Mouse (Mus musculus) limb, embryonic 10.5 days (tissue): Measurements from ENCODE around the gene Shc3. TPM values are rescaled to one million over a fixed set of nuclear protein-coding genes. Genes with fewer than 3 reads are reported as not detected.

Experiments
- DNase-seq: peaks from one replicate; pipeline ENCODE4 v3.0.0-alpha.2; 2017; ENCODE audit warnings: low spot score
- H3K27ac ChIP-seq: fragments of 300-500 bp; sonication (generic); 2 replicates; pipeline ENCODE4 v1.5.1; 2016; ENCODE audit warnings: mild to moderate bottlenecking
- H3K27me3 ChIP-seq: fragments of 300-500 bp; sonication (generic); 2 replicates; pipeline ENCODE4 v1.6.1; 2016; ENCODE audit warnings: low read depth, mild to moderate bottlenecking; ENCODE audit not compliant: poor library complexity, severe bottlenecking
- H3K36me3 ChIP-seq: fragments of 300-500 bp; sonication (generic); 2 replicates; pipeline ENCODE4 v1.6.1; 2016; ENCODE audit warnings: mild to moderate bottlenecking, moderate library complexity
- H3K4me1 ChIP-seq: fragments of 300-500 bp; sonication (generic); 2 replicates; pipeline ENCODE4 v1.6.1; 2016
- H3K4me3 ChIP-seq: fragments of 300-500 bp; sonication (generic); 2 replicates; pipeline ENCODE4 v1.5.1; 2016; ENCODE audit warnings: mild to moderate bottlenecking, moderate library complexity
- H3K9me3 ChIP-seq: fragments of 300-500 bp; sonication (generic); replicated peaks from 2 replicates; pipeline ENCODE4 v1.6.1; 2016; ENCODE audit warnings: mild to moderate bottlenecking
- WGBS: fragments of 180-500 bp; shearing (Covaris S2); methylation state at CpG from one replicate; pipeline ENCODE4 v1.1.7; 2016; 5-methylcytosine and 5-hydroxymethylcytosine counted together
- polyA plus RNA-seq: library from polyadenylated mRNA; unstranded; fragments of >200 nt; fragmentation: Nextera tagmentation; extraction: Ambion mirVana; gene quantifications from 2 replicates; pipeline ENCODE4 v1.2.1, GENCODE M21; 2016

The Shc3 gene
- polyA plus RNA-seq, 1 experiment from 2014 or later = 0.11 TPM

DNA sequence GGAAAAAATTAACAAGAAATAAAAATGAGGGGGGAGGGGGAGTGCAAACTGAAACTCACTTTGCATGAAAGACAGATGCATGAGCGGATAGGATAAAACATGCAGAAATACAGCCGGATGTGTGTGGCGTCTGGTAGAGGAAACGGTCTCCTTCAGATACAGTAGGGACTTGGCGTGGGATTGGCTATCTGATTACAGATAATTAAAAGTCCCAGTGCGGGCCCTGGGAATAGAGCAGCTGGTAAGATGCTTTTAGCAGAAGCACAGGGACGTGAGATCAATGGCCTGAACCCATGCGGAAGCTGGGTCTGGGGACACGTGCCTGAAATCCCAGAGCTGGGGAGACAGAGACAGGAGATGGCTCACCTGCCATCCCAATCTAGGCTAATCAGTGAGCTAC lies 75.5 kb downstream of the Shc3 start:
- Histone ChIP-seq H3K4me3 (no peak overlapping the region), H3K27me3 (no peaks in the 10 kb centered on the region), H3K9me3 (no peaks in the 10 kb centered on the region), H3K4me1 (no peaks in the 10 kb centered on the region), H3K36me3 (no peaks in the 10 kb centered on the region), H3K27ac (no peak overlapping the region)
- no peak for DNase-seq
- 89% methylated on average over 9 of the region's 9 CpGs for WGBS

DNA sequence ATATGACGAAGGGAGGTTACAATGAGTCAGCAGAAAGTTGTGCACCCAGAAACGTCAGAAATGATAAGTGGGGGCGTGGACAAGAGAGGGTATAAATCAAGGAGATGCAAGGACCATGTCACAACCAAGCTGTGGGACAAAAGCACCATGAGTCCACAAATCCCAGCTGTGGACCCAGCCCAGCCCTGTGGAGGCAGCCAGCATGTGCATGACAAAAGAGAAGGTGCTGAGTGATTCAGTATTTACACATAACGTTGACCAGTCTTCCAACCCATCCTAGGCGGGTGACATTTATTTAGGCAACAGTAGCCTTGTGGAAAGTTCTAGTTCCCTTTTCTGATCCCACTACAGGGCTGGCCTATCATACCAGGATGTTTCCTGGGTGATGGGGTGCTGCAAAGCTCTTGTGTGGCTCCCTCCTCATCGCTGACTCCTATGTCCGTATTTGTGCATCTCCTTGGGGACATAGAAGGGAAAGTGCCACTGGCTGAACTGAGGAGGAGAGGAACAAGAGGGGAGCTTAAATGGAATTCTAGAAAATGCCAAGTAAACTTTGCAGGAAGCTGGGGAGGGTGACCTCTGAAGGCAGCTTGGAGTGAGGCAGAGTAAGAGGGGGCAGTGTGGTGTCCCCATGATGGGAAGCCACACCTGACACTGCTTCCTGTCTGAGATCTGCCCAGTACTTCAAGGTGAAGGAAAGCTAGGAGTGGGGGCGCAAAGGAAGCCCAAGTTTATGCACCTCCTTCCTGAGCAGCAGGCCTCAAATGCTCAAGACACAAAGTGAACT lies 77.4 kb downstream of the Shc3 start:
- H3K27ac ChIP-seq = no peak overlapping the region
- H3K9me3 ChIP-seq = no peaks in the 10 kb centered on the region
- H3K36me3 ChIP-seq = no peaks in the 10 kb centered on the region
- no peaks in the 10 kb centered on the region for H3K4me1 ChIP-seq
- no peak overlapping the region for H3K4me3 ChIP-seq
- DNase-seq = no peak
- H3K27me3 ChIP-seq = no peaks in the 10 kb centered on the region
- 78% methylated on average over 8 of the region's 8 CpGs for WGBS

DNA sequence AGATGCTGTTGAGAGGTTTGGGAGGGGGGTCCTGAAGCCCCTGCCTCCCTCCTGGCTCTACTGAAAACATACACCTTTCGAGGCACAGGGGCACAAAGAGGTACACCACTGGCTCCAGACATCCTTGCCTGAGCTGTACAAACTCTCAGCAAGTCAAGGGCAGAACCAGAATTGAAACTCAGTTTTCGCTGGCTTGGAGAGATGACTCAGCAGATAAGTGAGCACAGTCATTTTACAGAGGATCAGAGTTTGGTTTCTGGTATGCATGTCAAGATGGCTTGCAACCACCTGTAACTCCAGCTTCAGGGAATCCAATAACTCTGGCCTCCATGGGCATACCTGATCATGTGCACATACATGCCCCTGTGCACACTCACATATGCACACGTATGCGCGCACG lies 79.0 kb downstream of the Shc3 start:
- 93% methylated on average over 6 of the region's 6 CpGs for WGBS
- no peak for DNase-seq
- no peak overlapping the region for H3K4me3 ChIP-seq
- H3K27me3 ChIP-seq = no peaks in the 10 kb centered on the region
- no peaks in the 10 kb centered on the region for H3K9me3 ChIP-seq
- no peaks in the 10 kb centered on the region for H3K4me1 ChIP-seq
- H3K27ac ChIP-seq = no peak overlapping the region
- no peaks in the 10 kb centered on the region for H3K36me3 ChIP-seq

DNA sequence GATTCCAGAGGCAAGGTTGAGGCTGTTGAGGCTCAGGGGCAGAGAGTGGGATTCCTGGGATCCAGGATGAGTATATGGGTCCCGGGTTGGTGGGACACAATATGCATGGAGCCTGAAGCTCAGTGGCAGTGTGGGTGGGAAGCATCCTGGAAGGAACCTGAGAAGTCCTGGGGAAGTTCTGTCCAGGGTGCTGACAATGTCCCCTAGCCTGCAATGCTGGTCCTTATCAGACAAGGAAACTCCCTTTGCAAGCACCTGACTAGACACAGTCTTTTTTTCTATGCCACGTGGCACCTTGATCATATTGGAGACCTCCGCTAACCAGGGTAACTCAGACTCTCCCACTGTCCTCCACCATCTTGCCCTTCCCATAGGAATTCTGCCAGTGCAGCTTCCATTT lies 80.3 kb downstream of the Shc3 start:
- Histone ChIP-seq H3K4me3 (no peak overlapping the region), H3K27ac (no peak overlapping the region), H3K4me1 (no peaks in the 10 kb centered on the region), H3K9me3 (no peaks in the 10 kb centered on the region), H3K36me3 (no peaks in the 10 kb centered on the region), H3K27me3 (no peaks in the 10 kb centered on the region)
- WGBS = 71% methylated on average over 3 of the region's 3 CpGs
- no peak for DNase-seq

DNA sequence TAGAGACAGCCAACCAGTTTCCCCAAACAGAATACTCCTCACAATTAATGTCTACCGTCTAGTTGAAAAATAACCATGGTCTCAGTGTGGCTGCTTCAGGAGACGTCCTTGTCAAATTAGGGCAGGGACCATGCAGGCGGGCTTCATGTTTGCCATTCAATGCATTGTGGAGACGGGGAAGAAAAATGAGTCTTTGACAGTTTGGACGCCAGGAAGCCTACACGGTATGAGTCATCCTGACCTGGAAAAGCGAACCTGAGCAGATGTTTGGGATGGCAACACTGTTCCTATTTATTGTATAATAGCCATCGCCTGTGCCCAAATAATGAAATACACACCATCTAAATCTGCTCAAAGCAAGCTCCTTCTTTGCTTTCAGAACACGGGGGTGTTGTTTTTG lies 83.9 kb downstream of the Shc3 start:
- no peaks in the 10 kb centered on the region for H3K36me3 ChIP-seq
- WGBS = 85% methylated on average over 9 of the region's 9 CpGs
- H3K4me1 ChIP-seq = no peaks in the 10 kb centered on the region
- DNase-seq = no peak
- H3K27ac ChIP-seq = no peak overlapping the region
- H3K27me3 ChIP-seq = no peaks in the 10 kb centered on the region
- no peak overlapping the region for H3K4me3 ChIP-seq
- no peaks in the 10 kb centered on the region for H3K9me3 ChIP-seq

DNA sequence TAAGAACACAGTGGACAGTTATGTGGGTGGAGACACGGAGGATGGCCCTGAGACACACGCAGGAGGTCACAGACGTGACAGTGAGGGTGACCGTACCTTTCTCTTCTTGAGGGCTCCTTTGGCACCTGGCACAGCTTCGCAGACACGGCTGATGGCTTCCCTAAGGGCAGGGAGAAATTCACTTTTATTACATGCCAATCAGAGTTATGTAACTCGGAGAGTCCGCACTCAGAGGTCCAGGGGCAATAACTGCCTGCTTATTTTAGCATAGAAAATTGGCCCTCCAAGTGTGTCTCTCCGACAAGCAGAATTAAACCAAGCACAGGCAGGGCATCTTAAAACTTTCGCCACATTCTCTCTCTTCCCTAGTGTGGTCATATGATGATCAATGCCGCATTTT lies 86.4 kb downstream of the Shc3 start:
- Histone ChIP-seq H3K4me3 (no peak overlapping the region), H3K27ac (no peak overlapping the region), H3K36me3 (no peaks in the 10 kb centered on the region), H3K4me1 (no peaks in the 10 kb centered on the region), H3K27me3 (no peaks in the 10 kb centered on the region), H3K9me3 (no peaks in the 10 kb centered on the region)
- 88% methylated on average over 11 of the region's 11 CpGs for WGBS
- no peak for DNase-seq

DNA sequence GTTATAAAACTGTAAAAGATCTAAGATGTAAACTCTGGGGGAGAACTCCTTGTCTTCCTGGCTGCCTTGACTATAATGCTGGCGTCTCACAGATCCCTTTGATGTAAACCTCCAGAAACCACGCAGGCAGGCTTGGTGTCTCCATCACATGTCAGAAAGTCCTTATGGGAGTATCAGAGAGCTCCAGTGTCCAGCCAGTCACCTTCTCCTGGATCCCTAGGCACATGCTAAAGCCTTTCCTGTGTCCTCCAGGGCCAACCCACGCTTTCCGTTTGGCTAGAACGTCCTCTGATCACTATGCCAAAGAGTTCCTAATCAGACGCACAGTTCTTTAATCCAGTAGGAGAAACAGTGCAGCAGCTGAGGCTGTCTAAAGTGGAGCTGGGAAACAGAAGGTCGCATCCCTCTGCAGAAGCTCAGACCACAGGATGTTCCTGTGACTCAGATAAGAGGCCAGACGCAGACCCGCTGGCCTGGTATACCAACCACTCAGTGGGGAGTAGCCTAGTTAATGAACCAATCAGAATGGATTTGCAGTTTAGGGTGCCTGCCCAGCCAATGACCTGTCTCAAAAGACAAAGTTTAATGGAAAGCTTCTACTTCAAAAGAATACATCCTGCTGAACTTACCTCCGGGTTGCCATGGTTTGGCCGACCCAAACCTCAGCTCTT lies 88.7 kb downstream of the Shc3 start:
- H3K9me3 ChIP-seq = no peaks in the 10 kb centered on the region
- H3K27me3 ChIP-seq = no peaks in the 10 kb centered on the region
- no peaks in the 10 kb centered on the region for H3K36me3 ChIP-seq
- no peak overlapping the region for H3K4me3 ChIP-seq
- DNase-seq = no peak
- no peaks in the 10 kb centered on the region for H3K4me1 ChIP-seq
- WGBS = 81% methylated on average over 11 of the region's 11 CpGs
- H3K27ac ChIP-seq = no peak overlapping the region

DNA sequence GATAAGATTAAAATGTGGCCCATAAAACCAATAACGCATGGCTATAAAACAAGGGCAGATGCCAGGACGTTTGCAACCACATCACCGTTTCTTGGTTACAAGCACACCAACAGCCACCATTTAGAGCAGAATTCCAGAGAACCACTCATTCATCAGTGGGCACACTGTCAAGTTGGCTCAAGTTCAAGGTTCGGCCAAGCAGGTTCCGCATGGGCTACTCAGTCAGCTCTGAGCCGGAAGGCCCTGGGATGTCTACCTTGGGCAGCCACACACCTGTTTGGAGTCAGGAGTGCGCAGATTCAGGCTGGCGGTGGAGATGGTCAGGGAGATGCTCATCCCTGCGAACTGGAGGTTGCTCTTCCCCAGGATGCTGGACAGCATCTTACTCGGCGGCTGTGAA lies 89.4 kb downstream of the Shc3 start:
- H3K27me3 ChIP-seq = no peaks in the 10 kb centered on the region
- no peaks in the 10 kb centered on the region for H3K4me1 ChIP-seq
- no peak overlapping the region for H3K4me3 ChIP-seq
- 86% methylated on average over 11 of the region's 11 CpGs for WGBS
- no peak overlapping the region for H3K27ac ChIP-seq
- no peak for DNase-seq
- H3K36me3 ChIP-seq = no peaks in the 10 kb centered on the region
- no peaks in the 10 kb centered on the region for H3K9me3 ChIP-seq

DNA sequence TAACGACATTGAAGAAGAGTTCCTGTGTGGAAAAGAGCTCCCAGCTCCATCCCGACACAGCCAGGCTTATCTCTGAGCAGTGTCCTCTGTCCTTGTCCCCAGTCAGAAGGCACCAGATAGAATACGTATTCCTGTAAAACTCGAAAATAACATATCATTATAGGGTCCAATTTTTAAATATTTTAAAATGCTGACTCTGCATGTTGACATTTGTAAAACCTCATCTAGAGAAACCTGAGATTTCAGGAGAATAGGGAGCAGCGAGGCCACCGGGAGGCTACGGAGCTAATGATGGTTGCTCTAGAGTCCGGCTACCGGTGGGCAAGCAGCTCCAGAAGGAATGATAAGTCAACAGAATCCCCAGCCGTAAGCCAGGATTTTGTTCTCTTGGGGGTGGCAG lies 92.2 kb downstream of the Shc3 start:
- Histone ChIP-seq H3K9me3 (no peaks in the 10 kb centered on the region), H3K4me1 (no peaks in the 10 kb centered on the region), H3K4me3 (no peak overlapping the region), H3K27ac (no peak overlapping the region), H3K36me3 (no peaks in the 10 kb centered on the region), H3K27me3 (no peaks in the 10 kb centered on the region)
- DNase-seq = no peak
- WGBS = 88% methylated on average over 10 of the region's 10 CpGs

DNA sequence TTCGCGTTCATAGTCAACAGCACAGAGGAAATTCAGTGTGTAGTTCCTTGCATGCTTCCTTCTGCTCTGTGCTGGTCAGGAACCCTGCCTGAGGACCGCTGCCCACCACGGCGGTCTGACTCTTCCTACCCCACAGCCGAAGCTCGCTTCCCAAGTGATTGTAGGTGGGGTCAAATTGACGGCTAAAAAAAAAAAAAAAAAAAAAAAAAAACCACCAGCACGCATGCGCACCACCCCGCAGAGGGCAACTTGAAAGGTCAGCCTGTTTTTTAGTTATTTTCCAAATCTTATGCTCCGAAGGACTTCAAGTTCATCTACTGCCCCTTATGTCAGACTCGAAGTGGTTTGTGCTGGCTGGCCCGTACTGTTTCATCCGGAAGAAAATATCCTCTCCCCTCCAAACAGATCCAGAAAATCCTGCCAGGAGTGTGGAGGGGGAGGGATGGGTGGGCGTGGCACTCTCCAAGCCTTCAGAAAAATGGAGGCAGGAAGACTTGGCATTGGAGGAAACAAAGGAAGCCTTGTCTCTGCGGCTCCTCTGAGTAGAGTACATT lies 100.4 kb downstream of the Shc3 start:
- 80% methylated on average over 17 of the region's 17 CpGs for WGBS
- DNase-seq = no peak
- H3K36me3 ChIP-seq = no peaks in the 10 kb centered on the region
- no peak overlapping the region for H3K27ac ChIP-seq
- no peak overlapping the region for H3K4me3 ChIP-seq
- peaks cover 13% of the 10 kb centered on the region for H3K4me1 ChIP-seq
- peaks cover 14% of the 10 kb centered on the region for H3K27me3 ChIP-seq
- H3K9me3 ChIP-seq = no peaks in the 10 kb centered on the region

DNA sequence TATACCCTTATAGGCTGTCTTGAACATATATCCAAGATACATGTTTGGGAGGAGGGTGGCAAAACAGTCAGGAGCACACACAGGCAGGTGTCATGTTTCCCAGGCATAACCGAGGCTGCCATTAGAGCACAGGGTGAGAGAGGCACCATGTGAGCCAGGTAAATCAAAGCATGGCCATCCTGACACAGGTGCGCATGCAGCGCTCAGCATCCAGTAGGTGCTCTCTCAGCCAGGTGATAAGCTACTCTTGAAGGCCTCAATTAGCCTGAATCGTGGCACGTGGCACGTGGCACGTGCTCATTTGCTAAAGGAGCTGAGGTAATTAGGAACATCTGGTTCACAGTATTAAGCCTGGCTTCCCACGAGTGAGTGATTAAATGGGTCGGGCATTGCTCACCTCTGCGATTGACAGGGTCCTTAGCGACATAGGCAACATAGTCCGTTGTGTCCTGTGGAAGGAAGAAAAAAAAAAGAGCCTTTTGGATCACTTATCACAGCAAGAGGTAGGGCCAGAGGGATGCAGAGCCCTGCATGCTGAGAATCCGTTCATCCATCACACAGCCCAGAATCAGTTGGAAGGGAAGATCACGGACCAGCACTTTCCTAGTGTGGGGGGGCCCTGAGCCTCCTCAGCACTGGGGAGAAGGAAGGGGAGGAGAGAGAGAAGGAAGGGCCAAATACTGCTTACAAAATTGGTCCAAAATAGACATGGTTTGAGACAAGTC lies 102.9 kb downstream of the Shc3 start:
- Histone ChIP-seq H3K4me1 (peaks cover 13% of the 10 kb centered on the region), H3K27ac (no peak overlapping the region), H3K4me3 (no peak overlapping the region), H3K36me3 (no peaks in the 10 kb centered on the region), H3K9me3 (no peaks in the 10 kb centered on the region), H3K27me3 (peaks cover 14% of the 10 kb centered on the region)
- 45% methylated on average over 14 of the region's 14 CpGs for WGBS
- DNase-seq = peak; percentile 33

DNA sequence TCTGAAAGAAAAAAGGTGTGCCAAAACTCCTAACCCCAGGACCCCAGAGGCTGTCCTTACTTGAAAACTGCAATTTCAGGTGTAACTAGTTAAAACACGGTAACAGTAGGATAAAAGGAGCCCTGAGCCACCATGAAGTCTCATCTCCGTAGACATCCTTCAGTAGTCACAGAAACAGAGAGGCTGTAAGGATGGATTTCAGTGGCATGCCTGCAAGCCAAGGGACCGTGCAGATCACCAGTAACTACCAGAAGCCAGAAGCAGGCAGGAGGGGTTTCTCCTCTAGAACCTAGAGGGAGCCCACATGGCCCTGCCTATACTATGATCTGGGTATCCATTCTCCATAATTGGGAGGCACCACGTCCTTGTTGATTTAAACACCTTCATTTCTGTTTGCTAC lies 104.9 kb downstream of the Shc3 start:
- peaks cover 14% of the 10 kb centered on the region for H3K27me3 ChIP-seq
- peaks cover 13% of the 10 kb centered on the region for H3K4me1 ChIP-seq
- DNase-seq = no peak
- no peak overlapping the region for H3K4me3 ChIP-seq
- H3K27ac ChIP-seq = no peak overlapping the region
- no peaks in the 10 kb centered on the region for H3K9me3 ChIP-seq
- 83% methylated on average over 4 of the region's 4 CpGs for WGBS
- no peaks in the 10 kb centered on the region for H3K36me3 ChIP-seq
